ENCODE assay signal across 18 mouse cellular contexts in genomic region chr6:126530019-126530418, GRCm38 (mm10). TPM values are rescaled to one million over a fixed set of nuclear protein-coding genes. Genes with fewer than 3 reads are reported as not detected.
"Had no signal": no experiment of that assay in that cellular context is flagged by ENCODE, and none has a peak within 500 bp of the region (broad histone marks: within the 10 kb centered on the region; RNA-seq: fewer than 3 reads in every experiment).

No protein-coding gene starts in this region.

- ATAC-seq: liver, postnatal 0 days had no signal

- H3K9ac ChIP-seq: kidney, embryonic 15.5 days; limb, embryonic 12.5 days; limb, embryonic 15.5 days; liver, embryonic 14.5 days; liver, postnatal 0 days; lung, embryonic 15.5 days had no signal

- H3K4me3 ChIP-seq: kidney, embryonic 15.5 days; limb, embryonic 12.5 days; limb, embryonic 15.5 days; lung, embryonic 15.5 days had no signal

- H3K4me2 ChIP-seq: kidney, embryonic 15.5 days; limb, embryonic 12.5 days; limb, embryonic 15.5 days; liver, embryonic 11.5 days; lung, embryonic 15.5 days; midbrain, embryonic 11.5 days had no signal

- H3K36me3 ChIP-seq: kidney, embryonic 15.5 days; limb, embryonic 12.5 days; limb, embryonic 15.5 days; lung, embryonic 15.5 days had no signal

- H3K27ac ChIP-seq: kidney, embryonic 15.5 days; limb, embryonic 12.5 days; limb, embryonic 15.5 days; liver, embryonic 14.5 days; lung, embryonic 15.5 days had no signal

- H3K9me3 ChIP-seq: kidney, embryonic 15.5 days; limb, embryonic 12.5 days; limb, embryonic 15.5 days; lung, embryonic 15.5 days had no signal

- DNase-seq: kidney, postnatal 10 days; kidney, postnatal 4 days; left cerebral cortex, postnatal 4 days; liver, postnatal 0 days; lung, postnatal 10 days; lung, postnatal 4 days; midbrain, embryonic 14.5 days; thymus, adult 18-20 months; thymus, postnatal 36 days had no signal

RNA-seq across cellular contexts. Expression of gene Kcna5, which starts 5.2 kb away (rescaled TPM):
- total RNA-seq: megakaryocyte progenitor cell, adult 5-6 weeks; megakaryocyte-erythroid progenitor cell, adult 5-6 weeks had no signal
